Mouse (Mus musculus): ENCODE results near the gene Gm20503. TPM values are rescaled to one million over a fixed set of nuclear protein-coding genes. Genes with fewer than 3 reads are reported as not detected.

Gm20503 gene
- polyA plus RNA-seq, 1 experiment from 2014 or later, result 20.0 TPM

DNA sequence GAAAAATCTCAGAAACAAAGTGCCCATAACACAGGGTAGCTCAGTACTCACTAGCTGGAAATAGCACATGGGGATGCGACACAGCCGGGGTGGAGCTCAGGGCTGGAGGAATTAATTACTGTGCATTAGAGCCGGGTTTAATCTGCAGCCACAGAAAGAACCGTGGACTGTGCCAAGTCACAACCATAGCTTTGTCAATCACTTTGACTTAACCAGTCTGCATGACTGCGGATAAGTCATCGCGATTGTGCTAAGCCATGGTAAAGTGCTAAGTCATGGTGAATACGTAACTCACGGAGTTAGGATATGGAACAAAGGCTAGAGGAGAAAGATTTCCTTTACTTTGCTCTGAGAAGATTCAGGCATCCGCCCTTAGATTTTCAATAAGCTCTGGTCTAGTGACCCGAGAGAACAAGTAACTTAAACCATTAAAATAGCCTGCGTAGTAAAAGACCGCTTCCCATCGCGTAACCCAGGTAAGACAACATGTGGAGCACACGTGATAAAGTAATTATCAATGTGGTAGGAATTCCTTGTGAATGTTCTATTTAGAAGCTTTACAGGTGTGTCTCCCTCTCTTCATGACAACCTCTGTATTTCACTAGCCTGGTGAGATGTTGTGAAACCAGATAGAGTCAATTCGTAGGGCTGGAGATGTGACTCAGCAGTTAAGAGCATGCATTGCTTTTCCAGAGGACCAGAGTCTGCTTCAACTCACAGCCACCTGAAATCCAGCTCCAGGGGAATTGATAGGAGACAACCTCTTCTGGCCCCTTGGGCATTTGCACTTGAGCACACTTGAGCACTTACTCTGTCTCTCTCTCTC, 12.2 kb upstream of the Gm20503 start:
- Histone ChIP-seq H3K4me3 (no peak overlapping the region), H3K36me3 (no peaks in the 10 kb centered on the region), H3K4me2 (no peak overlapping the region), H3K27ac (no peak overlapping the region), H3K9me3 (no peaks in the 10 kb centered on the region), H3K9ac (no peak overlapping the region), H3K27me3 (no peaks in the 10 kb centered on the region), H3K4me1 (peaks cover 11% of the 10 kb centered on the region)
- WGBS, result 81% methylated on average over 17 of the region's 17 CpGs
- no peak for ATAC-seq (ENCODE audit: insufficient number of reproducible peaks, insufficient read depth, low FRiP score, low TSS enrichment, low read depth)

DNA sequence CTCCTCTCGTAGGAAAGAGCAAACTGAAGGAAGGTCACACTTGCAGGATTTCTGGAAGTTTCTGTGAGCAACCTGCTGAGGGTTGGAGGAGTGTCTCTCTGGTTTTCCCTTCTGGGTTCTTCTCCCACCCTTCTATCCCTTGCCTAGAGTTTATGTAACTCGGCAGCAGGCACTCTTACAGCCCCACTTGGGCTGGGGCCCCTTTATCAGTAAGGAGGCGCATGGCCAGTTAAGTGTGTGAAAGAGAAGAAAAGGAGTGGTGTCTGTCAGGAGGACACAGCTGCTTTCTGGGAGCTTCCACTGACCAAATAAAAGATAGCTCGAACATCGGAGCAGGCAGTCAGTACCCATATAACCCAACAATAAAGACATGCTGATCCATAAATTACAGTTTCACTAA, 10.8 kb upstream of the Gm20503 start:
- Histone ChIP-seq H3K9me3 (no peaks in the 10 kb centered on the region), H3K4me2 (no peak overlapping the region), H3K4me3 (no peak overlapping the region), H3K27ac (no peak overlapping the region), H3K36me3 (no peaks in the 10 kb centered on the region), H3K4me1 (peaks cover 4% of the 10 kb centered on the region; the same call in 1 of the 2 replicates), H3K9ac (no peak overlapping the region), H3K27me3 (no peaks in the 10 kb centered on the region)
- no peak for ATAC-seq (ENCODE audit: insufficient number of reproducible peaks, insufficient read depth, low FRiP score, low TSS enrichment, low read depth)
- 84% methylated on average over 5 of the region's 5 CpGs for whole genome bisulfite sequencing

DNA sequence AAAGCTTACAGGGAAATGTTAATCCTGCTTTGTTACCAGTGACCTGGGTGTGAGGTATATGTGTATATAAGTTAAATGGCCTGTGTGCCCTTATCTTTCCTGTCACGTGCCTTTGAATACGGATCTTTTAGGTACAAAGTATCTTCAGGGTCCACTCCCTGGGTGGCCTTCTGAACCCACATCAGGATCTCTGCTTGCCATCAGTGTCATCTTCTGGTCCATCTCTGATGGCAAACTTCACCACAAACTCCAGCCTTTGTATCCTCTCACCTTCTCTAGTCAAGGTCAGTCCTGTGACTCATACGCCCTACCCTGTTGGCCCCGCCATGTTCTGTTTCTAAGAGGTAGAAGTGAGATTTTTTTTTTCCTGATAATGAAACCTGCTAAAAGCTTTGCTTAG, 8.2 kb upstream of the Gm20503 start, which contains the start of gene Dnajc25:
Gene Dnajc25, plus strand, starts transcription at position 301 of the 400 bp plus-strand sequence.
- Histone ChIP-seq H3K4me1 (no peaks in the 10 kb centered on the region), H3K27ac (no peak within 1 kb of the TSS), H3K9me3 (no peaks in the 10 kb centered on the region), H3K36me3 (no peaks in the 10 kb centered on the region), H3K4me2 (no peak within 1 kb of the TSS), H3K9ac (no peak within 1 kb of the TSS), H3K27me3 (no peaks in the 10 kb centered on the region), H3K4me3 (no peak within 1 kb of the TSS)
- 88% methylated on average over 4 of the region's 4 CpGs for WGBS
- no peak for ATAC-seq (ENCODE audit: insufficient number of reproducible peaks, insufficient read depth, low FRiP score, low TSS enrichment, low read depth)

DNA sequence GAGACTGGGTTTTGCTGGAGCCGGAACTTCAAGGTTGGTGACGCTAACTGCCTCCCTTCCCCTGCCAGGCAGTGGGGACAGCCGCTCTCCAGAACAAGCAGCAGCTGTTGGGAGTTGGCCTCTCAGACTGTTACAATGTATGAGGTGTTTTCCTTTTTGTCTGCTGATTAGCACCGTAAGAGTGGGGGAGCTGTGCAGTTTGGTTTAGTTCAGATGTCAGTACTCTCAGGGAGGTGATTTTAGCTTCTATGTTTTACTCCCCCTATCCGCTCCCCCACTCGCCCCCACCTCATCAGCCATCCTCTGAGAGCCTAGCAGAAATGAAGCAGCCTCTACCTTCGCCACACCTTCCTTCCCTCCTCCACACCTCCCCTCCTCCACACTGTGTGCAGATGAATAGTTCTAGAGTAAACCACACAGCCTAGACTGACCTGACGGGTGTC, 7.7 kb upstream of the Gm20503 start:
- 74% methylated on average over 8 of the region's 8 CpGs for WGBS
- H3K9ac ChIP-seq, result no peak overlapping the region
- no peaks in the 10 kb centered on the region for H3K36me3 ChIP-seq
- ATAC-seq (ENCODE audit: insufficient number of reproducible peaks, insufficient read depth, low FRiP score, low TSS enrichment, low read depth), result no peak
- H3K27me3 ChIP-seq, result no peaks in the 10 kb centered on the region
- no peaks in the 10 kb centered on the region for H3K9me3 ChIP-seq
- H3K27ac ChIP-seq, result no peak overlapping the region
- H3K4me2 ChIP-seq, result no peak overlapping the region
- H3K4me1 ChIP-seq, result no peaks in the 10 kb centered on the region
- H3K4me3 ChIP-seq, result no peak overlapping the region

DNA sequence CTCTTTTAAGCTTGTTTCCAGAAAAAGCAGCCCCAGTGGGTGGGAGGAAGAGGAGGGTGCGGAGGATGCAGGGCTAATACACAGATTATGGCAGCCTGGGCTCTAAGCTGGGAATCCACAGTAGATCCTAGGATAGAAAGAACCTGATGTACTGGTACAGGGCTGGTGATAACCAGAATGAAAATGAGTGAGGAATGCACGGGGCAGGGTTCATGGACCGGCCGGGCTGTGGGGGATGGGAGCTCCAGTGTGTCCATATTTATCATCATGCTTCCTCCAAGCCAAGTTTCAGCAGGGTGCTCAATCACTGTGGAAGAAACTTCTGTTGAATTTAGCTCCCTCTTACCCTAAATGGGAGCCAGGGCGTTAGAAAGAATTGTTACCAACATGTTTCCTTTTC, 5.9 kb upstream of the Gm20503 start:
- no peak for ATAC-seq (ENCODE audit: insufficient number of reproducible peaks, insufficient read depth, low FRiP score, low TSS enrichment, low read depth)
- Histone ChIP-seq H3K4me3 (no peak overlapping the region), H3K27ac (no peak overlapping the region), H3K36me3 (no peaks in the 10 kb centered on the region), H3K4me1 (no peaks in the 10 kb centered on the region), H3K9ac (no peak overlapping the region), H3K27me3 (no peaks in the 10 kb centered on the region), H3K4me2 (no peak overlapping the region), H3K9me3 (no peaks in the 10 kb centered on the region)
- 79% methylated on average over 5 of the region's 5 CpGs for WGBS

DNA sequence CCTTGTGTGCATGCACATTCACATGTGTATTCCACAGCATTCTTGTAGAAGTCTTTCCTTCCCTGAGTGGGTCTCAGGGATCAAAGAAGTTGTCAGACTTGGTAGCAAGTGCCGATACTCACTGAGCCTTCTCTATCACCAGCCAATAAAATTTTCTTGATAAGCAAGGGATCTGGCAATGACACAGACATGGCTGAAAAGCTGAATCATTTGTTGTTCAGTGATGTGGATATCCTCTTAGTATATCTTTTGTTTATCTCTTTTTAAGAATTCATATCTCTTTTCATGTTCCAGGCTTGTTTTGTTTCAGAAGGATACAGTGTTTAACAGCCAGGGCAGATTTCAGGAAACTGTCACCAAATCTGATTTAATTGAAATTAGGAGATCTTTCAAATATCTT, 4.3 kb upstream of the Gm20503 start:
- ATAC-seq (ENCODE audit: insufficient number of reproducible peaks, insufficient read depth, low FRiP score, low TSS enrichment, low read depth), result no peak
- WGBS, result 88% methylated on average over 1 of the region's 1 CpGs
- Histone ChIP-seq H3K4me3 (no peak overlapping the region), H3K9ac (no peak overlapping the region), H3K36me3 (no peaks in the 10 kb centered on the region), H3K4me1 (no peaks in the 10 kb centered on the region), H3K9me3 (no peaks in the 10 kb centered on the region), H3K27me3 (no peaks in the 10 kb centered on the region), H3K27ac (no peak overlapping the region), H3K4me2 (no peak overlapping the region)

DNA sequence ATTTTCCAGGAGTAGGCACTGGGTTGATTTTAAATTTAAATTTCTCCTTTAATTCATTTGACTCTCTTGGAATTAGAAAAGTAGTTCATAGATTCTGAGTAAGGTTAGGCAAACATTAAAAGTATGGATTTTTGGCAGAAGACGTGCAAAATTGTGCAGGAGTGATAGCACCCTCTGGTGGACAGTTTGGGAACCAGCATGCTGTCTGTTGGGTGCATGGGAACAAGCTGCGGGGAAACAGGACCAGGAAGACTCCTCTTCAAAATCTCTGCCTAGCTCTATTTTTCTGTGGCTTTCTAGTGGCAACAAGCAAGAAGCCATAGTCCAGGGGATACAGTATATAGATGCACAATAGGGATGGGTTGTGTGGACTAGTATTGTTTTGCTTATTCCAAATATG, 3.3 kb upstream of the Gm20503 start:
- ATAC-seq (ENCODE audit: insufficient number of reproducible peaks, insufficient read depth, low FRiP score, low TSS enrichment, low read depth), result no peak
- peaks cover 10% of the 10 kb centered on the region for H3K4me1 ChIP-seq
- no peak overlapping the region for H3K9ac ChIP-seq
- no peak overlapping the region for H3K27ac ChIP-seq
- no peak overlapping the region for H3K4me2 ChIP-seq
- H3K9me3 ChIP-seq, result no peaks in the 10 kb centered on the region
- no peak overlapping the region for H3K4me3 ChIP-seq
- H3K27me3 ChIP-seq, result no peaks in the 10 kb centered on the region
- H3K36me3 ChIP-seq, result no peaks in the 10 kb centered on the region
- WGBS, result 2% methylated on average over 2 of the region's 2 CpGs

DNA sequence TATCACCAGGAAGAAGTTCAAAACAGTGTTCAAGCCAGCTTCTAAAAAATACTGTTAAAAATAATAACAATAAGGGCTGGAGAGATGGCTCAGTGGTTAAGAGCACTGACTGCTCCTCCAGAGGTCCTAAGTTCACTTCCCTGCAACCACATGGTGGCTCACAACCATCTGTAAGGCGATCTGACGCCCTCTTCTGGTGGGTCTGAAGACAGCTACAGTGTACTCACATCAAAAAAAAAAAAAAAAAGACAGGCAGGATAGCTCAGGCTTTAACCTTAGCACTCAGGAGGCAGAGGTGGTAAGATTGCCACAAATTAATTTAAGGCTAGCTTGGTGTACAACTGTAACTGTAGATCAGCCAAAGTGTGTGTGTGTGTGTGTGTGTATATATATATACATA, 2.4 kb upstream of the Gm20503 start:
- 2% methylated on average over 2 of the region's 2 CpGs for WGBS
- Histone ChIP-seq H3K4me3 (no peak overlapping the region), H3K27me3 (no peaks in the 10 kb centered on the region), H3K9ac (no peak overlapping the region), H3K4me1 (peaks cover 17% of the 10 kb centered on the region), H3K9me3 (no peaks in the 10 kb centered on the region), H3K4me2 (no peak overlapping the region), H3K27ac (no peak overlapping the region), H3K36me3 (no peaks in the 10 kb centered on the region)
- ATAC-seq (ENCODE audit: insufficient number of reproducible peaks, insufficient read depth, low FRiP score, low TSS enrichment, low read depth), result no peak

DNA sequence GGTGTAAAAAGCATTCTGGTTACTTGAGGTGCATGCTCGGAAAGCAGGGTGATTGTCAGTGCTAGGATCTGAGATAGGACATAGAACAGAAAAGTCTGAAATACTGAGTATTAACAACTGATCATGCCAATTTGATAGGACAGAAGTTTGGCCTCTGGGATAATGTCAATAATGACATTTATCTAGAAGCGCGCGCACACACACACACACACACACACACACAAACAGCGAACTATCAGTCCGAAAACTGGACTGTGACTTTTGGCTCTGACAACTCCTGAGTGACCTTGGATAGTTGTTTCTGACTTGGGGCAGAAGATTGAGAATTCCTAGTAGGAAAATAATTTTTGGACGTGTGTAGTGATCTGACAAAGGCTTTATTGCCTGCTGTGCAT, 793 bp downstream of the Gm20503 start:
- Histone ChIP-seq H3K9me3 (no peaks in the 10 kb centered on the region), H3K4me3 (peak overlapping the region; percentile 94), H3K36me3 (no peaks in the 10 kb centered on the region), H3K27me3 (no peaks in the 10 kb centered on the region), H3K4me2 (peak overlapping the region; percentile 77), H3K27ac (no peak overlapping the region), H3K4me1 (peaks cover 37% of the 10 kb centered on the region), H3K9ac (peak overlapping the region; percentile 97)
- no peak for ATAC-seq (ENCODE audit: insufficient number of reproducible peaks, insufficient read depth, low FRiP score, low TSS enrichment, low read depth)
- WGBS, result 28% methylated on average over 7 of the region's 7 CpGs

DNA sequence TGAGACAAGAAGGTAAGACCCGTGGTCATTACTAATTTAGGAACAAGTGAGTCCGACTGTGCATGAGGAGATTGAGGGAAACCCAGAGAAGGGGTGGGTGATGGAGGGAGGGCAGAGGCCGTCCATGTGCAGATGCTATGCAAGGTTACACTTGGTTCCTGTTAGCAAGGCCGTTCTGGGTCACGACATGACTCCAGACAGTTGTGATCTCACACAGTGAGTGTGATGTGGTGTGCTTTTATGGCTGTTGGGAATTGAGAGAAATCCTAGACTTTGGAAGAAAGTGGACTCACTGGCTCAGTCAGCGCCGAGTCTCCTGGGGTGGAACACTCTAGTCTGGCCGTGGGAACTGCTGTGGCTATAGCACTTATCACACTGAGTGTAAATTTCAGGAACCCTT, 3.2 kb downstream of the Gm20503 start:
- 42% methylated on average over 8 of the region's 8 CpGs for WGBS
- no peaks in the 10 kb centered on the region for H3K27me3 ChIP-seq
- H3K27ac ChIP-seq, result no peak overlapping the region
- no peak overlapping the region for H3K4me3 ChIP-seq
- H3K4me1 ChIP-seq, result peaks cover 38% of the 10 kb centered on the region
- H3K4me2 ChIP-seq, result no peak overlapping the region
- no peaks in the 10 kb centered on the region for H3K36me3 ChIP-seq
- no peak for ATAC-seq (ENCODE audit: insufficient number of reproducible peaks, insufficient read depth, low FRiP score, low TSS enrichment, low read depth)
- H3K9ac ChIP-seq, result 0 out of 2 replicates have a peak overlapping the region, but pooled peaks have one; percentile 1
- no peaks in the 10 kb centered on the region for H3K9me3 ChIP-seq

DNA sequence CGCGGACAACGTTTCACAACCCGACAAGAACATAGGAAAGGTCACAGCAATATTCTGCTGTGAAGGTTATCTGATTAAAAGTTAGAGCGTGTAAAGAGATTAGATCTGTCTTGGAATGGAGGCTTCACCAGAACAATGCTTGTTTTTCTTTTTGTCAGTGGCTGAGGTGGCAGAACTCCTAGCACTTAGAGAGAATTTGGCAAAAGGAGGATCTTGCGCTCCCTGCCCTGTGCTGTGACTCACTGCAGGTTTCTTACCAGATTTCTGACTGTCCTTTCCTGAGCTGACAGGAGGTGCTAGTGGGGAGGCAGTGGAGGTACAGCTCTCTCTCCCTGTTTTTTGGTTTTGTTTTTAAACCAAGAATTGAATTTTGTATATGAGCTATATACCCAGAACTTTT, 4.0 kb downstream of the Gm20503 start:
- no peak for ATAC-seq (ENCODE audit: insufficient number of reproducible peaks, insufficient read depth, low FRiP score, low TSS enrichment, low read depth)
- H3K27me3 ChIP-seq, result no peaks in the 10 kb centered on the region
- 70% methylated on average over 6 of the region's 6 CpGs for WGBS

DNA sequence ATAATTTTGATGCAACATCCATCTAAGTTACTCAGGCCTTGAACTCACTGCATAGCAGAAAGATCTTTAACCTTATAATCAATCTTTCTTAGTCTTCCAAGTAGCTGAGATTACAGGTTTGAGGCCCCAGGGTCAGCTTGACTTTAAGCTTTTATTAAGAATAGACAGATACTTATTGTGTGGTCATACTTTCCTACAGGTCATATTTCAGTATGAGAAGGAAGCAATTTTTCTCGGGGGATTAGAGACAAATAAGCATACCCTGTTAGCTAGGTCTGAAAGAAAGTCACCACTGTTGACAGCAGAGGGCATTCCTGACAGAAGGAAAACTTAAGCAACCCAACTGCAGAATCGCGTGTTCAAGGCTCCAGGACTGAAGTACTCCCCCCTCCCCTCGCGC, 5.0 kb downstream of the Gm20503 start:
- H3K9me3 ChIP-seq, result no peaks in the 10 kb centered on the region
- no peak overlapping the region for H3K4me3 ChIP-seq
- H3K4me2 ChIP-seq, result no peak overlapping the region
- H3K36me3 ChIP-seq, result no peaks in the 10 kb centered on the region
- H3K27ac ChIP-seq, result no peak overlapping the region
- peaks cover 44% of the 10 kb centered on the region for H3K4me1 ChIP-seq
- no peaks in the 10 kb centered on the region for H3K27me3 ChIP-seq
- WGBS, result 64% methylated on average over 5 of the region's 5 CpGs
- ATAC-seq (ENCODE audit: insufficient number of reproducible peaks, insufficient read depth, low FRiP score, low TSS enrichment, low read depth), result no peak
- no peak overlapping the region for H3K9ac ChIP-seq

More for the DNA sequence above, 4.0 kb downstream of the Gm20503 start:
- no peak overlapping the region for H3K4me2 ChIP-seq
- H3K4me1 ChIP-seq, result peaks cover 41% of the 10 kb centered on the region
- no peaks in the 10 kb centered on the region for H3K36me3 ChIP-seq
- no peak overlapping the region for H3K9ac ChIP-seq
- H3K4me3 ChIP-seq, result no peak overlapping the region
- H3K27ac ChIP-seq, result no peak overlapping the region
- H3K9me3 ChIP-seq, result no peaks in the 10 kb centered on the region
